Mouse (Mus musculus): ENCODE measurements around the gene Hnf1b.
A peak's percentile ranks its signal among the peaks of the same experiment; 100 is the strongest.

The Hnf1b gene

DNA sequence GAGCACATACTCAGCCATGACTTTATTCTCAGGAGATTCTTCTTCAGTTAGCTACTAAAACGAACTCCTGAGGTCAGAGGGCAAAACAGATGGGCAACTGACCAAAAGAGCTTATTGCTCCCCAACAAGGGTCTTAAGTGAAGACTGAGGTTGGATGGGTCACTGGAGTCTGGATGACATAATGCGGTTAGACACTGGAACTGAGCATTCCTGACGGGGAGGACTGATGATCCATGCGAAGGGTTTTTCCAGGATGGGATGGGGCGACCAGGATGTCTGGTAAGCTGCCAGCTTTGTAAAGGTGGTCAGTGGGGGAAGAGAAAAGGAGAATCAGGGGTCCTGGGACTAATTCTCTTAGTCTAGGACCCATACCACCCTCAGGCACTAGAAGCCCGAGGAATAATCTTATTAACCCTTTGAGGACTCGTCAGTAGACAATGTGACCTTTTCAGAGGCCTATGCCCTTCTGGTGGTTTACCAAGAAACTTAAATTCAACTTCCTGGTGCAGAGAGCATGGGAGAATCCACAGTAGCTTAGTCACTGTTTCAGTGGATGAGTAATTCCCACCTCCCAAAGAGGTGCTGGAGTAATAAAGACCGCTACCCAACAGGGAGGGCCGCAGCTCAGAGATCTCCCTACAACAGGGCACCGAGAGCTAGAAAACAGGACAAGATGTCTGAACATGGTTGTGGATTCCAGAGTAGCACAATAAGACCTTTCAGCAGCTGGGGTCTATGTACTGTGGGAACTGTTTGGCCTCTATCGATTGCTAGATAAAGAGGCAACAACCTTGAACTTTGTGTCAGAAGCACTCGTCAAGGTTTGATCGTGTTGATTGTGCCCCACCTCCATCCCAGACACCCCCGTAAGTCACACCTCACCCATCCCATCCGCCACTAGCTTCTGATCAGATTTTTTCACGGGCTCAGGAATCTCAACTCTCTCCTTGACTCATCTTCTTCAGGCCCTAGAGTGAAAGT, 46.9 kb downstream of the Hnf1b start:
- DNase-seq (ENCODE audit: low read depth, low spot score), result no peak

DNA sequence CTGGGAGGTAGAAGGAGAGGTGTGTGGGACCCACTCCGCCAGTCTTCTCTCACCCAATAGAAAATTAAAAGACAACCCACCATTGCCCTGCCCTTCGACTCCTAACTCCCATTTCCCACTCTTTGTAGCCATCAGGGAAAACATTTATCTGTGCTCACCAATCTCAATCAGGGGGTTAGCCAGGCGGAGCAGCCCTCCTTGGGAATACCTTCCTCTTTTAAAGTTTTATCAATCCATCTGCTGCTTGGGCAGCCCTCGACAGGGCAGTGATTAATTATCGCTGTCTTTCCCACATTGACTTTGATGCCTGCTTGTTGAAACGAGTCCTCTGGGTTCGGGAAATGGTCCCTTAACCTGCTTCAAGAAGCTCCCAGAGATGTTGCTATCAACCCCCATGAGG, 47.7 kb downstream of the Hnf1b start:
- DNase-seq (ENCODE audit: low read depth, low spot score), result no peak

DNA sequence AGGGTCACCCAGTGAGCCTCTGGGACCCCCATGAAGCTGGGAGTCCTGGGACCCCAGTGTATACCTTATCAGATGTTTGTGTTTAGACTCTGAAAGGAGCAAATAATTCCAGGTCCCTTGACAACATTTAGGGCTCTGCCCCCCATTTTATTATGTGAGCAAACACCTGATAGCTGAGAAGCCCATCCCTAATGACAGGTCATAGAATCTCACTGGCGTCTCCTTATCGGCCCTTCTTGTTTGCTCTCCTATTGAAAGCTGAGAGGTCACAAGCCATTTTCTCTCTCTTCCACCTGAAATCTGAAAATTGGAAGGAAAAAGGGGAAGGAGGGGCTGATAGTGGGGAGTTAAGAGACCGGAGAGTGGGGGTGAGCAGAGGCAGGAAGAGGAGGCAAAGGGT, 52.9 kb downstream of the Hnf1b start:
- DNase-seq (ENCODE audit: low read depth, low spot score), result no peak

DNA sequence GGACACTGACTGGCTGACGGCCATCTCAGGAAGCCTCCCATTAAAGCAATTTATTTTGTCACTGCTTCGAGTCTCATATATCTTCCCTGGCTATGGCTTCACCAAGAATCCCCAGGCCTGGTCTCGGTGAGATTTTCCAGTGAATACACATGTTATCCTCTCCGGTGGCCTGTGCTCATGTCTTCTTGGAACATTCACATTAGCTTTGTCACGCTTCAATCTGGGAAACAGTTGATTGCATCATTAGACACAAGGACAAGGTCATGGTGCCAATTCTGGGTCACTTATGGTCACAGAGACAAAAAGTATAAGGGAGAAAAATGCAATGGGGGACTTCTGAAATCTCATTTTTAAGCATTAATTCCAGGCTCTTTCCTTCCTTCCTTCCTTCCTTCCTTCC, 55.9 kb downstream of the Hnf1b start:
- no peak for DNase-seq (ENCODE audit: low read depth, low spot score)

GRCm38 (mm10) chr11:83908376-83908775, 58.5 kb downstream of the Hnf1b start:
- DNase-seq (ENCODE audit: low read depth, low spot score), result no peak

- DNase-seq (ENCODE audit: low read depth, low spot score), result no peak
These were observed 64.0 kb downstream of the Hnf1b start for GRCm38 (mm10) chr11:83913824-83914311.

DNA sequence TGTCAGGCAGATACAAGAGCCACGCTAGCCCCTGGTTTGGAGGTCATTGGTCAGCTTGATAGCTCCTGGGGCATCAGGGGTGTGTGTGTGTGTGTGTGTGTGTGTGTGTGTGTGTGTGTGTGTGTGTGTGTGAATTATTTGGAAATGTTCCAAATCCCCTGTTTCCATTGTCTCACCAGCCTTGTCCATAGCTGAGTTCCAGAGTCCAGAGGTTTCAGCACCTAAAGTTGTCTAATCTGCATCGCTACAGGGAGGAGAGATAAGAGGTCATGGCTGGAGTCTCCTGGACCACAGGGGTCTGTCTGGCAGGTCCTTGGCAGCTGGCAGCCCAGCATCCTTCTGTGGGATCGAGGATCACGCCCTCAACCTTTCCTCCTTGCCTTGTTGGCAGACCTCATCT, 64.6 kb downstream of the Hnf1b start:
- DNase-seq (ENCODE audit: low read depth, low spot score), result no peak

GRCm38 (mm10) chr11:83922600-83922999, 72.7 kb downstream of the Hnf1b start:
- DNase-seq (ENCODE audit: low read depth, low spot score), result no peak

- no peak for DNase-seq (ENCODE audit: low read depth, low spot score)
These were observed 77.2 kb downstream of the Hnf1b start for GRCm38 (mm10) chr11:83927097-83927496.

GRCm38 (mm10) chr11:83932506-83933106, 82.7 kb downstream of the Hnf1b start:
- DNase-seq (ENCODE audit: low read depth, low spot score), result no peak

- DNase-seq (ENCODE audit: low read depth, low spot score), result no peak
These were observed 83.5 kb downstream of the Hnf1b start for GRCm38 (mm10) chr11:83933376-83933775.

GRCm38 (mm10) chr11:83935986-83936665, 86.3 kb downstream of the Hnf1b start:
- DNase-seq (ENCODE audit: low read depth, low spot score), result peak; percentile 61

GRCm38 (mm10) chr11:83938556-83938955, 88.7 kb downstream of the Hnf1b start:
- no peak for DNase-seq (ENCODE audit: low read depth, low spot score)

DNA sequence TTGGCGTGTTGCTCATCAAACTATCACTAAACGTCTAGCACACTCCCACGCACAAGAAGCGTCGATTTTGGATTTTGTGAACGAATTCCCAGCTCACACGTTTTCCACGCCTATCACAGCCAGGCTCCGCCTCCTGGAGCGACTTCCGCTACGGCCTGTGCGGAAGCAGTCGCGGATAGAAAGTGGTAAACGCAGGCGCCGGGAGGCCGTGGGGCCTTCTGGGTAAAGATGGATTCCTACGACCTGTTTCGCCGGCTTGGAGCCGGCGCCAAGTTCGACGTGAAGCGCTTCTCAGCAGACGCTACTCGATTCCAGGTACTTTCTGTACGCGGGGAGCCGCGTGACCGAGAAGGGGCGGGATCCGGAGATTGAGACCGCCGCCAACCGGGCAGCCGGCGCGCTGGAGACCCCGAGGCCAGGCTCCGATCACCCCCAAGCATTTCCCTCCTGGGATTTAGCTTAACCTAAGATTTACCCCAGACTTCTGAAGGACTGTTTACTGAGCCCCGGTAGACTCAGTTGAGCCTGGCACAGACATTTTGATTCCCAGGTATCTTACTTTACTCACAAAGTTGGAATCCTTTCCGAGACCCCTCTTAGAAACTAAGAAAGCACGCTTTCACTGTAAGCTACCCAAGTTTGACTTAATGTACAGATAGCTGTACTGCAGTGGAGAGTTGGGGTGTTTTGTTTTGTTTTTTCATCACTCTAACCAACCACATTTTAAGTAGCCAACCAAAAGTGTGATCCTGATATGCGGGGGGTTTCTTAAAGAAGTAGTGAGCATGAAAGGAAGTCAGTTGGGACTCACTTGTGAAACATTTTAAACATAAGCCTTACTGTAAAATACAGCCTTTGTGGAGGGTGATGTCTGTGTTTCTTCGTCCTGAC, 92.3 kb downstream of the Hnf1b start, which contains the start of gene Ddx52:
Gene Ddx52, plus strand, starts transcription at position 113 of the 891 bp plus-strand sequence.
- peak; percentile 83 for DNase-seq (ENCODE audit: low read depth, low spot score)

Measured in embryo, embryonic 11.5 days (tissue).